Mouse (Mus musculus): Measurements from ENCODE around the gene Sim2. TPM values are rescaled to one million over a fixed set of nuclear protein-coding genes. Genes with fewer than 3 reads are reported as not detected.

The Sim2 gene
- polyA plus RNA-seq, 1 experiment from 2014 or later = 2.5 TPM

GRCm38 (mm10) chr16:94088819-94089692 is 4.3 kb downstream of the Sim2 start:
- H3K4me2 ChIP-seq = no peak overlapping the region
- H3K9me3 ChIP-seq (replicated peaks) = no peaks in the 10 kb centered on the region
- WGBS = 4% methylated on average over 14 of the region's 14 CpGs

GRCm38 (mm10) chr16:94092511-94093150 is 7.9 kb downstream of the Sim2 start:
- 2% methylated on average over 12 of the region's 12 CpGs for WGBS
- ATAC-seq (replicated peaks; ENCODE audit: low FRiP score) = no peak
- no peak overlapping the region for H3K9ac ChIP-seq
- H3K27ac ChIP-seq = no peak overlapping the region
- H3K4me2 ChIP-seq = no peak overlapping the region
- no peak overlapping the region for H3K4me3 ChIP-seq (replicated peaks)
- H3K4me1 ChIP-seq = peaks cover 30% of the 10 kb centered on the region
- no peaks in the 10 kb centered on the region for H3K9me3 ChIP-seq (replicated peaks)
- H3K27me3 ChIP-seq = peaks cover 95% of the 10 kb centered on the region
- H3K36me3 ChIP-seq = no peaks in the 10 kb centered on the region

More at GRCm38 (mm10) chr16:94088819-94089692, 4.3 kb downstream of the Sim2 start:
- peaks cover 35% of the 10 kb centered on the region for H3K4me1 ChIP-seq
- no peak for ATAC-seq (replicated peaks; ENCODE audit: low FRiP score)
- H3K4me3 ChIP-seq (replicated peaks) = no peak overlapping the region
- H3K36me3 ChIP-seq = no peaks in the 10 kb centered on the region
- H3K27ac ChIP-seq = no peak overlapping the region
- no peak overlapping the region for H3K9ac ChIP-seq
- H3K27me3 ChIP-seq = peaks cover 99% of the 10 kb centered on the region

GRCm38 (mm10) chr16:94093151-94093863 is 8.6 kb downstream of the Sim2 start:
- no peak for ATAC-seq (replicated peaks; ENCODE audit: low FRiP score)
- H3K4me2 ChIP-seq = no peak overlapping the region

GRCm38 (mm10) chr16:94094251-94095108 is 9.7 kb downstream of the Sim2 start:
- H3K9me3 ChIP-seq (replicated peaks) = no peaks in the 10 kb centered on the region
- H3K9ac ChIP-seq = no peak overlapping the region
- 0 out of 2 replicates have a peak, but pooled peaks have one; percentile 20 for ATAC-seq (replicated peaks; ENCODE audit: low FRiP score)
- H3K4me1 ChIP-seq = peaks cover 39% of the 10 kb centered on the region
- no peaks in the 10 kb centered on the region for H3K36me3 ChIP-seq
- no peak overlapping the region; the same call in 1 of the 2 replicates for H3K4me3 ChIP-seq (replicated peaks)
- H3K27me3 ChIP-seq = peaks cover 95% of the 10 kb centered on the region
- peak overlapping the region; percentile 19; the same call in 1 of the 2 replicates for H3K4me2 ChIP-seq
- 1% methylated on average over 48 of the region's 48 CpGs for WGBS
- H3K27ac ChIP-seq = no peak overlapping the region

More at GRCm38 (mm10) chr16:94093151-94093863, 8.6 kb downstream of the Sim2 start:
- 2% methylated on average over 24 of the region's 24 CpGs for WGBS
- Histone ChIP-seq H3K27ac (no peak overlapping the region), H3K4me1 (peaks cover 37% of the 10 kb centered on the region), H3K36me3 (no peaks in the 10 kb centered on the region), H3K27me3 (peaks cover 95% of the 10 kb centered on the region), H3K4me3 (replicated peaks) (no peak overlapping the region), H3K9ac (no peak overlapping the region), H3K9me3 (replicated peaks) (no peaks in the 10 kb centered on the region)

DNA sequence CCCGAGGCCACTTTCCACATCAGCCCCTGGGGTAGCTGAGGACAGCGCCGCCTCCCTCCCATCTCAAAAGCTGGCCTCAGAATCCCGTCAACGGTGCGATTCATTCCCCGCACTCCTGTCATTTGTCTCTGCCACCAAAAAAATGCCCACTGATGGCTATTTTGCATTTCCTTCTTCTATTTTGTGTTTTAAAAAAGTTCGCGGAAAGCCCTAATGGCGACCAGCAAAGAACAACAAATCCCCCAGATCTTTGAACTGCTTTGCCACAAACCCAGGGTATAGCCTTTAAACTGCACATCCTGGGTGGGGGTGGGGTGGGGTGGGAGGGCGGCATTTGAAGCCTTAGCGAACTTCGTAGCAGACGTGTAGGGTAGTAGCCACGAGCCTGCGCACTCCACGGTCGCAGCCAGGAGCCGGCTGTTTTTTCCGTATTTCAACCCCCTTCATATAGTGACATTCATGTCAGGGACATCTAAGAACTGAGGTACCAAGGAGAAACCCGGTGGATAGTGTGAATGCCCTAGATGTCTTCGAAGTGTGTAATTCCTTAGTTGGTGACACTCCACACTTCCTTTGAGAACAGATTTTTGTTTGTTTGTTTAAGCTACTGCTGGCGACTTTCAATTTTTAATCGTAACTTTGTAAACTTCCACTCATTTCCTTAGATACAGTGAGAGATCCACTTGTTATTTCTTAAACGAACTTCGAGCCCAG is 10.5 kb downstream of the Sim2 start:
- H3K4me2 ChIP-seq = peak overlapping the region; percentile 19; the same call in 1 of the 2 replicates
- peaks cover 39% of the 10 kb centered on the region for H3K4me1 ChIP-seq
- H3K4me3 ChIP-seq (replicated peaks) = no peak overlapping the region; the same call in 1 of the 2 replicates
- no peak for ATAC-seq (replicated peaks; ENCODE audit: low FRiP score)
- H3K36me3 ChIP-seq = no peaks in the 10 kb centered on the region
- H3K27me3 ChIP-seq = peaks cover 95% of the 10 kb centered on the region
- 2% methylated on average over 26 of the region's 26 CpGs for WGBS
- H3K27ac ChIP-seq = no peak overlapping the region
- H3K9me3 ChIP-seq (replicated peaks) = no peaks in the 10 kb centered on the region
- H3K9ac ChIP-seq = no peak overlapping the region

GRCm38 (mm10) chr16:94096479-94096878 is 11.7 kb downstream of the Sim2 start:
- 4% methylated on average over 14 of the region's 14 CpGs for WGBS
- peaks cover 39% of the 10 kb centered on the region for H3K4me1 ChIP-seq
- no peak overlapping the region for H3K27ac ChIP-seq
- no peaks in the 10 kb centered on the region for H3K9me3 ChIP-seq (replicated peaks)
- H3K36me3 ChIP-seq = no peaks in the 10 kb centered on the region
- ATAC-seq (replicated peaks; ENCODE audit: low FRiP score) = no peak
- H3K9ac ChIP-seq = no peak overlapping the region
- peaks cover 92% of the 10 kb centered on the region for H3K27me3 ChIP-seq
- H3K4me2 ChIP-seq = no peak overlapping the region
- H3K4me3 ChIP-seq (replicated peaks) = no peak overlapping the region

GRCm38 (mm10) chr16:94097724-94098455 is 13.2 kb downstream of the Sim2 start:
- Histone ChIP-seq H3K27me3 (peaks cover 82% of the 10 kb centered on the region), H3K9me3 (replicated peaks) (no peaks in the 10 kb centered on the region), H3K36me3 (no peaks in the 10 kb centered on the region), H3K4me2 (peak overlapping the region; percentile 8), H3K4me3 (replicated peaks) (no peak overlapping the region), H3K9ac (no peak overlapping the region), H3K27ac (no peak overlapping the region), H3K4me1 (peaks cover 39% of the 10 kb centered on the region)
- WGBS = 7% methylated on average over 12 of the region's 12 CpGs
- peak; percentile 86 for ATAC-seq (replicated peaks; ENCODE audit: low FRiP score)

DNA sequence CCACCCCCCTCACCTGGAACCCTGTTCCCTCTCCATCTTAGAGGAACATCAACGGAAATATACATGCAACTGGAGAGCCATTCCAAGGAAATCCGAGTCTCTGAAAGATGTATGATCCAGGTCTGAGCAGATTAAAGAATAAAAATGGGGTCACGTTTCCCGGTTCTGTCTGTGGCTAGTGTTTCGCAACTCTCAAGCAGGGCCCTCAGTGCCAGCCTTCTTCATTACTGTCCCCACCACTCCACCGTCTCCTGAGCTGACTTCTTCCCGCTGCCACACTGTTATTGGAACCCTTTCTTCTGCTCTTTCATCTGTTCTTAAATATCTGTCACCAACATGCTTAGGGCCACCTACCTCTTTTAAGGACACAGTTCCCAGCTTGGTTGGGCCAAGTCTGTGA is 28.4 kb downstream of the Sim2 start:
- H3K4me3 ChIP-seq (replicated peaks) = no peak overlapping the region
- ATAC-seq (replicated peaks; ENCODE audit: low FRiP score) = no peak
- H3K4me1 ChIP-seq = no peaks in the 10 kb centered on the region
- 62% methylated on average over 7 of the region's 7 CpGs for WGBS
- peaks cover 50% of the 10 kb centered on the region for H3K27me3 ChIP-seq
- H3K9ac ChIP-seq = no peak overlapping the region
- no peak overlapping the region for H3K4me2 ChIP-seq
- no peak overlapping the region for H3K27ac ChIP-seq
- H3K36me3 ChIP-seq = no peaks in the 10 kb centered on the region
- no peaks in the 10 kb centered on the region for H3K9me3 ChIP-seq (replicated peaks)

- H3K4me3 ChIP-seq (replicated peaks) = no peak overlapping the region
- H3K36me3 ChIP-seq = no peaks in the 10 kb centered on the region
- no peak overlapping the region for H3K4me2 ChIP-seq
- peaks cover 54% of the 10 kb centered on the region for H3K27me3 ChIP-seq
- no peak for ATAC-seq (replicated peaks; ENCODE audit: low FRiP score)
- no peaks in the 10 kb centered on the region for H3K9me3 ChIP-seq (replicated peaks)
- H3K27ac ChIP-seq = no peak overlapping the region
- WGBS = 53% methylated on average over 9 of the region's 9 CpGs
- H3K9ac ChIP-seq = no peak overlapping the region
- H3K4me1 ChIP-seq = no peaks in the 10 kb centered on the region
These were observed 30.0 kb downstream of the Sim2 start for GRCm38 (mm10) chr16:94114693-94115092.

- Histone ChIP-seq H3K27me3 (peaks cover 61% of the 10 kb centered on the region), H3K36me3 (no peaks in the 10 kb centered on the region), H3K9me3 (replicated peaks) (no peaks in the 10 kb centered on the region), H3K9ac (no peak overlapping the region), H3K27ac (no peak overlapping the region), H3K4me3 (replicated peaks) (no peak overlapping the region), H3K4me2 (no peak overlapping the region), H3K4me1 (no peaks in the 10 kb centered on the region)
- 59% methylated on average over 6 of the region's 6 CpGs for WGBS
- no peak for ATAC-seq (replicated peaks; ENCODE audit: low FRiP score)
These were observed 32.6 kb downstream of the Sim2 start for GRCm38 (mm10) chr16:94117333-94117732.
